Mouse (Mus musculus): ENCODE data around the gene Bckdk.
A peak's percentile ranks its signal among the peaks of the same experiment; 100 is the strongest.

Gene Bckdk

GRCm38 (mm10) chr7:127903971-127904796 is at the start of gene Bckdk:
Bckdk (plus strand) TSS chr7:127904082.
- peak; percentile 73 for DNase-seq (ENCODE audit: low read depth, low spot score)
- no peaks in the 10 kb centered on the region for H3K27me3 ChIP-seq (ENCODE audit: control insufficient read depth, insufficient read depth, low read length, poor library complexity, severe bottlenecking)
- H3K36me3 ChIP-seq (ENCODE audit: control insufficient read depth, insufficient read depth, low read length, poor library complexity, severe bottlenecking): peaks cover 10% of the 10 kb centered on the region; the same call in 1 of the 2 replicates

GRCm38 (mm10) chr7:127858258-127858657 is 45.6 kb upstream of the Bckdk start:
- DNase-seq (ENCODE audit: low read depth, low spot score): no peak
- Histone ChIP-seq H3K36me3 (ENCODE audit: control insufficient read depth, insufficient read depth, low read length, poor library complexity, severe bottlenecking) (no peaks in the 10 kb centered on the region), H3K27me3 (ENCODE audit: control insufficient read depth, insufficient read depth, low read length, poor library complexity, severe bottlenecking) (no peaks in the 10 kb centered on the region)

- no peaks in the 10 kb centered on the region for H3K27me3 ChIP-seq (ENCODE audit: control insufficient read depth, insufficient read depth, low read length, poor library complexity, severe bottlenecking)
- peaks cover 4% of the 10 kb centered on the region for H3K36me3 ChIP-seq (ENCODE audit: control insufficient read depth, insufficient read depth, low read length, poor library complexity, severe bottlenecking)
- no peak for DNase-seq (ENCODE audit: low read depth, low spot score)
These were observed 37.4 kb upstream of the Bckdk start for GRCm38 (mm10) chr7:127866434-127866833.

- Histone ChIP-seq H3K36me3 (ENCODE audit: control insufficient read depth, insufficient read depth, low read length, poor library complexity, severe bottlenecking) (peaks cover 4% of the 10 kb centered on the region), H3K27me3 (ENCODE audit: control insufficient read depth, insufficient read depth, low read length, poor library complexity, severe bottlenecking) (no peaks in the 10 kb centered on the region)
- DNase-seq (ENCODE audit: low read depth, low spot score): no peak
These were observed 36.2 kb upstream of the Bckdk start for GRCm38 (mm10) chr7:127867641-127868040.

- H3K36me3 ChIP-seq (ENCODE audit: control insufficient read depth, insufficient read depth, low read length, poor library complexity, severe bottlenecking): peaks cover 4% of the 10 kb centered on the region
- H3K27me3 ChIP-seq (ENCODE audit: control insufficient read depth, insufficient read depth, low read length, poor library complexity, severe bottlenecking): no peaks in the 10 kb centered on the region
- no peak for DNase-seq (ENCODE audit: low read depth, low spot score)
These were observed 34.6 kb upstream of the Bckdk start for GRCm38 (mm10) chr7:127869149-127869810.

- Histone ChIP-seq H3K36me3 (ENCODE audit: control insufficient read depth, insufficient read depth, low read length, poor library complexity, severe bottlenecking) (peaks cover 4% of the 10 kb centered on the region), H3K27me3 (ENCODE audit: control insufficient read depth, insufficient read depth, low read length, poor library complexity, severe bottlenecking) (no peaks in the 10 kb centered on the region)
- DNase-seq (ENCODE audit: low read depth, low spot score): peak; percentile 33
These were observed 33.6 kb upstream of the Bckdk start for GRCm38 (mm10) chr7:127870136-127870821.

GRCm38 (mm10) chr7:127874812-127875626 is 28.9 kb upstream of the Bckdk start:
- peaks cover 11% of the 10 kb centered on the region for H3K36me3 ChIP-seq (ENCODE audit: control insufficient read depth, insufficient read depth, low read length, poor library complexity, severe bottlenecking)
- H3K27me3 ChIP-seq (ENCODE audit: control insufficient read depth, insufficient read depth, low read length, poor library complexity, severe bottlenecking): no peaks in the 10 kb centered on the region
- no peak for DNase-seq (ENCODE audit: low read depth, low spot score)

- DNase-seq (ENCODE audit: low read depth, low spot score): peak; percentile 91
- Histone ChIP-seq H3K36me3 (ENCODE audit: control insufficient read depth, insufficient read depth, low read length, poor library complexity, severe bottlenecking) (peaks cover 11% of the 10 kb centered on the region), H3K27me3 (ENCODE audit: control insufficient read depth, insufficient read depth, low read length, poor library complexity, severe bottlenecking) (no peaks in the 10 kb centered on the region)
These were observed 28.3 kb upstream of the Bckdk start for GRCm38 (mm10) chr7:127875627-127876001.

- DNase-seq (ENCODE audit: low read depth, low spot score): peak; percentile 84
- Histone ChIP-seq H3K27me3 (ENCODE audit: control insufficient read depth, insufficient read depth, low read length, poor library complexity, severe bottlenecking) (no peaks in the 10 kb centered on the region), H3K36me3 (ENCODE audit: control insufficient read depth, insufficient read depth, low read length, poor library complexity, severe bottlenecking) (peaks cover 11% of the 10 kb centered on the region)
These were observed 27.8 kb upstream of the Bckdk start, which contains the start of gene Zfp646 for GRCm38 (mm10) chr7:127876041-127876466. Zfp646 (plus strand) TSS chr7:127876221.

- DNase-seq (ENCODE audit: low read depth, low spot score): peak; percentile 92
- H3K36me3 ChIP-seq (ENCODE audit: control insufficient read depth, insufficient read depth, low read length, poor library complexity, severe bottlenecking): peaks cover 13% of the 10 kb centered on the region
- no peaks in the 10 kb centered on the region for H3K27me3 ChIP-seq (ENCODE audit: control insufficient read depth, insufficient read depth, low read length, poor library complexity, severe bottlenecking)
These were observed 27.2 kb upstream of the Bckdk start, which contains the start of gene Zfp668 for GRCm38 (mm10) chr7:127876467-127877348. Zfp668 (minus strand) TSS chr7:127876828.

- Histone ChIP-seq H3K27me3 (ENCODE audit: control insufficient read depth, insufficient read depth, low read length, poor library complexity, severe bottlenecking) (no peaks in the 10 kb centered on the region), H3K36me3 (ENCODE audit: control insufficient read depth, insufficient read depth, low read length, poor library complexity, severe bottlenecking) (peaks cover 13% of the 10 kb centered on the region)
- no peak for DNase-seq (ENCODE audit: low read depth, low spot score)
These were observed 24.6 kb upstream of the Bckdk start for GRCm38 (mm10) chr7:127879301-127879700.

GRCm38 (mm10) chr7:127880431-127880830 is 23.5 kb upstream of the Bckdk start:
- H3K27me3 ChIP-seq (ENCODE audit: control insufficient read depth, insufficient read depth, low read length, poor library complexity, severe bottlenecking): no peaks in the 10 kb centered on the region
- peaks cover 15% of the 10 kb centered on the region for H3K36me3 ChIP-seq (ENCODE audit: control insufficient read depth, insufficient read depth, low read length, poor library complexity, severe bottlenecking)
- no peak for DNase-seq (ENCODE audit: low read depth, low spot score)

GRCm38 (mm10) chr7:127885951-127886350 is 17.9 kb upstream of the Bckdk start:
- no peak for DNase-seq (ENCODE audit: low read depth, low spot score)
- Histone ChIP-seq H3K27me3 (ENCODE audit: control insufficient read depth, insufficient read depth, low read length, poor library complexity, severe bottlenecking) (no peaks in the 10 kb centered on the region), H3K36me3 (ENCODE audit: control insufficient read depth, insufficient read depth, low read length, poor library complexity, severe bottlenecking) (peaks cover 5% of the 10 kb centered on the region)
